Mouse (Mus musculus): ENCODE measurements around the gene Gm44973.

DNA sequence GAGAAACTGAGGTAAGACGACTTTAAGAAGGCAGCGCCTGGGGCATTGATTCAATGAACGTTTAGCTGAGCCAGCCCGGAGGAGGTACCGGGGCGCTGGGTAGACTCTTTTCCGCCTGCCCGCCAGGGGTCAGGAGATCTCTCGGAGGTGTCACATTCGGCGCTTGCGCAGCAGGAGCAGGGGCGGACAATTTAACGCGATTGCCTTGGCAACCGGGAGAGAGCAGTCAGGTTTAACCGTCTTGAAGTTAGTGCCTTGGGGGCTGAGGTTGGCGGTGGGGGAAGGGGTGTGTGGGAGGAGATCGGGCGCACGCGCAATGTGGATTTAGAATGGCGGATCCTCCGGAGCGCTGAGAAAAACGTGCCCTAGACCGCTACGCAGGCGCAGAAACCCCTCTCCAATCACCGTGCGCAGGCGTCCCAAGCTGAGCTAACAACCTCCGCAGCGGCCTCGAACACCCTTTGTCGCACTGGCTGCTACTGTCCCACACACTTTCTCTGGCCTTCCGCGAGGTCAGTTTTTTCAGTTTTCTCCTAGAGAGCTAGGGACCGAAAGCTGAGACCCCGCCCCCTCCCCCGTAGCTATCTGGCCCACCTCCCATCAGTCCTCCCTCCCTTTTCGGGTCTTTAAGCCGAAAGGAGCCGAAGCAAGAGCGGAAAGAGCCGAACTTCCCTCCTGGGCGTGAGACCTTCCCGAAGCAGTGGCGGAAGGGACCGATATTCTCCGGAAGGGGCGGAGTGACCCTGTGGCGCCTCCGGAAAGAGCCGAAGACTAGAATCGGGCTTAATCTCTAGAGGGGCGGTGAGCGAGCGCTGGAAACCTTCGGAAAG, 45.9 kb downstream of the Gm44973 start:
- TF ChIP-seq CTCF (IDR thresholded peaks at IDR 0.05; ENCODE audit: insufficient read depth, low read length) (peak; percentile 54), POLR2A (IDR thresholded peaks at IDR 0.05; ENCODE audit: borderline replicate concordance, extremely low read depth, low read depth, low read length) (peak; percentile 47; the same call in 1 of the 2 replicates)
